Mouse (Mus musculus): ENCODE results near the gene Vax1.

Vax1 gene

GRCm38 (mm10) chr19:59169143-59169935, 517 bp downstream of the Vax1 start:
- no peak for DNase-seq (ENCODE audit: low spot score in 2 of 2)

- no peak for DNase-seq (ENCODE audit: low spot score in 2 of 2)
Measured at GRCm38 (mm10) chr19:59168386-59168905, 1.4 kb downstream of the Vax1 start.

GRCm38 (mm10) chr19:59167871-59168270, 2.0 kb downstream of the Vax1 start:
- no peak for DNase-seq (ENCODE audit: low spot score in 2 of 2)

GRCm38 (mm10) chr19:59166879-59167278, 3.0 kb downstream of the Vax1 start:
- DNase-seq (ENCODE audit: low spot score in 2 of 2), result no peak

- DNase-seq (ENCODE audit: low spot score in 2 of 2), result no peak
Measured at GRCm38 (mm10) chr19:59166311-59166761, 3.5 kb downstream of the Vax1 start.

GRCm38 (mm10) chr19:59165577-59165976, 4.3 kb downstream of the Vax1 start:
- DNase-seq (ENCODE audit: low spot score in 2 of 2), result no peak

GRCm38 (mm10) chr19:59164896-59165560, 4.8 kb downstream of the Vax1 start:
- DNase-seq (ENCODE audit: low spot score in 2 of 2), result no peak

- DNase-seq (ENCODE audit: low spot score in 2 of 2), result no peak
Measured at GRCm38 (mm10) chr19:59164111-59164510, 5.7 kb downstream of the Vax1 start.

- no peak for DNase-seq (ENCODE audit: low spot score in 2 of 2)
Measured at GRCm38 (mm10) chr19:59156702-59157101, 13.2 kb downstream of the Vax1 start.

- DNase-seq (ENCODE audit: low spot score in 2 of 2), result no peak
Measured at GRCm38 (mm10) chr19:59154171-59154570, 15.7 kb downstream of the Vax1 start.

GRCm38 (mm10) chr19:59145492-59146140, 24.2 kb downstream of the Vax1 start:
- DNase-seq (ENCODE audit: low spot score in 2 of 2), result no peak

GRCm38 (mm10) chr19:59145064-59145463, 24.8 kb downstream of the Vax1 start:
- no peak for DNase-seq (ENCODE audit: low spot score in 2 of 2)

GRCm38 (mm10) chr19:59142206-59142605, 27.6 kb downstream of the Vax1 start:
- no peak for DNase-seq (ENCODE audit: low spot score in 2 of 2)

- DNase-seq (ENCODE audit: low spot score in 2 of 2), result no peak
Measured at GRCm38 (mm10) chr19:59135387-59135786, 34.5 kb downstream of the Vax1 start.

- DNase-seq (ENCODE audit: low spot score in 2 of 2), result no peak
Measured at GRCm38 (mm10) chr19:59134916-59135315, 34.9 kb downstream of the Vax1 start.

- no peak for DNase-seq (ENCODE audit: low spot score in 2 of 2)
Measured at GRCm38 (mm10) chr19:59133202-59133601, 36.7 kb downstream of the Vax1 start.

GRCm38 (mm10) chr19:59129671-59130070, 40.2 kb downstream of the Vax1 start:
- no peak for DNase-seq (ENCODE audit: low spot score in 2 of 2)

GRCm38 (mm10) chr19:59128531-59129204, 41.2 kb downstream of the Vax1 start:
- no peak for DNase-seq (ENCODE audit: low spot score in 2 of 2)

GRCm38 (mm10) chr19:59127424-59127823, 42.4 kb downstream of the Vax1 start:
- no peak for DNase-seq (ENCODE audit: low spot score in 2 of 2)

Measured in frontal cortex, postnatal 25 days (tissue).